Mouse (Mus musculus): ENCODE results near the gene Mttp. TPM values are rescaled to one million over a fixed set of nuclear protein-coding genes. Genes with fewer than 3 reads are reported as not detected.

Mttp gene
- polyA plus RNA-seq, 2 experiments = 4.9 to 6.7 TPM

- Histone ChIP-seq H3K27me3 (ENCODE audit: control insufficient read depth, insufficient read depth, low read length) (no peaks in the 10 kb centered on the region), H3K4me1 (ENCODE audit: control insufficient read depth, insufficient read depth, low read length) (peaks cover 3% of the 10 kb centered on the region; the same call in 1 of the 2 replicates), H3K4me3 (replicated peaks; ENCODE audit: low read length) (no peak overlapping the region), H3K27ac (replicated peaks; ENCODE audit: low read depth, low read length) (no peak overlapping the region), H3K4me2 (replicated peaks; ENCODE audit: low read depth, low read length, severe bottlenecking) (no peak overlapping the region), H3K9me3 (ENCODE audit: control insufficient read depth, low read length) (no peaks in the 10 kb centered on the region), H3K9ac (ENCODE audit: low read depth, low read length, severe bottlenecking) (no peak overlapping the region), H3K36me3 (ENCODE audit: control insufficient read depth, insufficient read depth, low read length) (no peaks in the 10 kb centered on the region)
- ATAC-seq (ENCODE audit: low FRiP score, low read depth) (no peak), DNase-seq (ENCODE audit: low spot score) (no peak)
- TF ChIP-seq POLR2A (IDR thresholded peaks at IDR 0.05; ENCODE audit: borderline replicate concordance, extremely low read depth, insufficient read depth, insufficient read length) = no peak
- WGBS = 96% methylated on average over 1 of the region's 1 CpGs
Observed at GRCm38 (mm10) chr3:138074214-138074613, 70.6 kb downstream of the Mttp start.

- TF ChIP-seq POLR2A (IDR thresholded peaks at IDR 0.05; ENCODE audit: borderline replicate concordance, extremely low read depth, insufficient read depth, insufficient read length) = no peak
Observed at GRCm38 (mm10) chr3:138071476-138072073, 73.2 kb downstream of the Mttp start.

GRCm38 (mm10) chr3:138071004-138071403 lies 73.8 kb downstream of the Mttp start:
- no peak overlapping the region for H3K27ac ChIP-seq (replicated peaks; ENCODE audit: low read depth, low read length)
- no peak for ATAC-seq (ENCODE audit: low FRiP score, low read depth)
- H3K4me2 ChIP-seq (replicated peaks; ENCODE audit: low read depth, low read length, severe bottlenecking) = no peak overlapping the region
- no peak overlapping the region for H3K9ac ChIP-seq (ENCODE audit: low read depth, low read length, severe bottlenecking)
- no peak for DNase-seq (ENCODE audit: low spot score)
- H3K4me1 ChIP-seq (ENCODE audit: control insufficient read depth, insufficient read depth, low read length) = 0 out of 2 replicates have a peak, but pooled peaks cover 3% of the 10 kb centered on the region
- WGBS = 8% methylated on average over 1 of the region's 1 CpGs
- H3K27me3 ChIP-seq (ENCODE audit: control insufficient read depth, insufficient read depth, low read length) = no peaks in the 10 kb centered on the region
- H3K4me3 ChIP-seq (replicated peaks; ENCODE audit: low read length) = no peak overlapping the region
- no peaks in the 10 kb centered on the region for H3K9me3 ChIP-seq (ENCODE audit: control insufficient read depth, low read length)
- no peaks in the 10 kb centered on the region for H3K36me3 ChIP-seq (ENCODE audit: control insufficient read depth, insufficient read depth, low read length)
- no peak for TF ChIP-seq POLR2A (IDR thresholded peaks at IDR 0.05; ENCODE audit: borderline replicate concordance, extremely low read depth, insufficient read depth, insufficient read length)

More at GRCm38 (mm10) chr3:138071476-138072073, 73.2 kb downstream of the Mttp start:
- Histone ChIP-seq H3K9me3 (ENCODE audit: control insufficient read depth, low read length) (no peaks in the 10 kb centered on the region), H3K4me2 (replicated peaks; ENCODE audit: low read depth, low read length, severe bottlenecking) (no peak overlapping the region), H3K27me3 (ENCODE audit: control insufficient read depth, insufficient read depth, low read length) (no peaks in the 10 kb centered on the region), H3K4me1 (ENCODE audit: control insufficient read depth, insufficient read depth, low read length) (0 out of 2 replicates have a peak, but pooled peaks cover 3% of the 10 kb centered on the region), H3K9ac (ENCODE audit: low read depth, low read length, severe bottlenecking) (no peak overlapping the region), H3K4me3 (replicated peaks; ENCODE audit: low read length) (0 out of 2 replicates have a peak overlapping the region, but pooled peaks have one; percentile 7), H3K36me3 (ENCODE audit: control insufficient read depth, insufficient read depth, low read length) (no peaks in the 10 kb centered on the region), H3K27ac (replicated peaks; ENCODE audit: low read depth, low read length) (no peak overlapping the region)
- 69% methylated on average over 10 of the region's 10 CpGs for WGBS
- no peak for DNase-seq (ENCODE audit: low spot score)
- ATAC-seq (ENCODE audit: low FRiP score, low read depth) = no peak

- Histone ChIP-seq H3K4me3 (replicated peaks; ENCODE audit: low read length) (no peak overlapping the region), H3K27me3 (ENCODE audit: control insufficient read depth, insufficient read depth, low read length) (no peaks in the 10 kb centered on the region), H3K36me3 (ENCODE audit: control insufficient read depth, insufficient read depth, low read length) (no peaks in the 10 kb centered on the region), H3K4me2 (replicated peaks; ENCODE audit: low read depth, low read length, severe bottlenecking) (no peak overlapping the region), H3K4me1 (ENCODE audit: control insufficient read depth, insufficient read depth, low read length) (peaks cover 5% of the 10 kb centered on the region; the same call in 1 of the 2 replicates), H3K9me3 (ENCODE audit: control insufficient read depth, low read length) (no peaks in the 10 kb centered on the region), H3K27ac (replicated peaks; ENCODE audit: low read depth, low read length) (no peak overlapping the region), H3K9ac (ENCODE audit: low read depth, low read length, severe bottlenecking) (no peak overlapping the region)
- DNase-seq (ENCODE audit: low spot score) = no peak
- ATAC-seq (ENCODE audit: low FRiP score, low read depth) = no peak
- TF ChIP-seq POLR2A (IDR thresholded peaks at IDR 0.05; ENCODE audit: borderline replicate concordance, extremely low read depth, insufficient read depth, insufficient read length) = no peak
- 72% methylated on average over 17 of the region's 18 CpGs for WGBS
Observed at GRCm38 (mm10) chr3:138069756-138070511, 74.8 kb downstream of the Mttp start.

DNA sequence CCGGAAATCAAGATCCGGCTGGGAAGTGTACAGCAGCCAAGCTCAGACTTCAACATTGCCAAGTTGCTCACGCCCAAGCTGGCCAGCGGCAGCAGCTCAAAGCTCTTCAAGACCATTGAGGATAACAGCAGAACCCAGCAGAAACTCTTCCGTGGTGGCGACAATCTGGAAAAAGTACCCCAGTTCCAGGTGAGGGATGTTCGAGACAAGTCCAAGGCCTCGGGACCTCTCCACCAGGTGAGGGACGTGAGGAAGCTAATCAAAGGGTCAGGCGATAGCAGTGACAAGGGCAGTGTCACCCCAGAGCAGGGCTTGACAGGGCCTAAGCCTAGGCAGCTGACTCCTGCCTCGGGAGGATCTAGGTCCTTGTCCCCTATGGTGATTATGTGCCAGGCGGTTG lies 76.7 kb downstream of the Mttp start:
- TF ChIP-seq POLR2A (IDR thresholded peaks at IDR 0.05; ENCODE audit: borderline replicate concordance, extremely low read depth, insufficient read depth, insufficient read length) = no peak
- Histone ChIP-seq H3K27me3 (ENCODE audit: control insufficient read depth, insufficient read depth, low read length) (no peaks in the 10 kb centered on the region), H3K4me2 (replicated peaks; ENCODE audit: low read depth, low read length, severe bottlenecking) (no peak overlapping the region), H3K4me1 (ENCODE audit: control insufficient read depth, insufficient read depth, low read length) (peaks cover 14% of the 10 kb centered on the region), H3K9ac (ENCODE audit: low read depth, low read length, severe bottlenecking) (no peak overlapping the region), H3K4me3 (replicated peaks; ENCODE audit: low read length) (no peak overlapping the region), H3K36me3 (ENCODE audit: control insufficient read depth, insufficient read depth, low read length) (no peaks in the 10 kb centered on the region), H3K27ac (replicated peaks; ENCODE audit: low read depth, low read length) (no peak overlapping the region), H3K9me3 (ENCODE audit: control insufficient read depth, low read length) (no peaks in the 10 kb centered on the region)
- ATAC-seq (ENCODE audit: low FRiP score, low read depth) (no peak), DNase-seq (ENCODE audit: low spot score) (no peak)
- 94% methylated on average over 12 of the region's 12 CpGs for WGBS
